Mouse (Mus musculus) kidney, adult 2 months (tissue): ENCODE results near the gene Prpf3. TPM values are rescaled to one million over a fixed set of nuclear protein-coding genes. Genes with fewer than 3 reads are reported as not detected.

Experiments used
- DNase-seq: peaks from one replicate; pipeline ENCODE4 v3.0.0; 2021
- H3K27ac ChIP-seq: fragments of 200-500 bp; 2 replicates; pipeline ENCODE4 v1.5.1; 2012; ENCODE audit warnings: low read depth, low read length, control low read depth, inconsistent platforms; ENCODE audit not compliant: insufficient read depth
- H3K27me3 ChIP-seq: fragments of 200-500 bp; replicated peaks from 2 replicates; pipeline ENCODE4 v1.6.1; 2012; ENCODE audit warnings: mild to moderate bottlenecking, moderate library complexity, low read length, inconsistent platforms; ENCODE audit not compliant: control insufficient read depth, insufficient read depth
- H3K36me3 ChIP-seq: fragments of 200-500 bp; 2 replicates; pipeline ENCODE4 v1.6.1; 2012; ENCODE audit warnings: mild to moderate bottlenecking, moderate library complexity, low read length, inconsistent platforms; ENCODE audit not compliant: control insufficient read depth, insufficient read depth
- H3K4me1 ChIP-seq: fragments of 200-500 bp; 2 replicates; pipeline ENCODE4 v1.6.1; 2011; ENCODE audit warnings: low read length; ENCODE audit not compliant: control insufficient read depth, insufficient read depth
- H3K4me3 ChIP-seq: fragments of 200-500 bp; 2 replicates; pipeline ENCODE4 v1.5.1; 2011; ENCODE audit warnings: mild to moderate bottlenecking, low read depth, low read length, control low read depth; ENCODE audit not compliant: insufficient read depth
- CTCF ChIP-seq: fragments of 200-500 bp; conservative IDR thresholded peaks from 2 replicates; pipeline ENCODE4 v1.5.1; 2011; ENCODE audit warnings: low read depth, mild to moderate bottlenecking, control low read depth, low read length, moderate library complexity, mixed read lengths; ENCODE audit not compliant: insufficient read depth, insufficient read length
- POLR2A ChIP-seq: fragments of 200-500 bp; IDR thresholded peaks from one replicate; pipeline ENCODE4 v1.6.1; 2011; ENCODE audit warnings: low read depth, low read length, control low read depth
- WGBS: fragments of 180-500 bp; shearing (Covaris S2); methylation state at CpG from one replicate; pipeline ENCODE4 v1.1.7; 2018; 5-methylcytosine and 5-hydroxymethylcytosine counted together
- polyA plus RNA-seq: library from polyadenylated mRNA; depleted of rRNA; stranded (reverse); fragments of >200 nt; gene quantifications from 2 replicates; pipeline ENCODE4 v1.2.3, GENCODE M21; 2012; rRNA removed

Gene Prpf3
- polyA plus RNA-seq, result 12.4 and 14.6 TPM in 2 replicates

DNA sequence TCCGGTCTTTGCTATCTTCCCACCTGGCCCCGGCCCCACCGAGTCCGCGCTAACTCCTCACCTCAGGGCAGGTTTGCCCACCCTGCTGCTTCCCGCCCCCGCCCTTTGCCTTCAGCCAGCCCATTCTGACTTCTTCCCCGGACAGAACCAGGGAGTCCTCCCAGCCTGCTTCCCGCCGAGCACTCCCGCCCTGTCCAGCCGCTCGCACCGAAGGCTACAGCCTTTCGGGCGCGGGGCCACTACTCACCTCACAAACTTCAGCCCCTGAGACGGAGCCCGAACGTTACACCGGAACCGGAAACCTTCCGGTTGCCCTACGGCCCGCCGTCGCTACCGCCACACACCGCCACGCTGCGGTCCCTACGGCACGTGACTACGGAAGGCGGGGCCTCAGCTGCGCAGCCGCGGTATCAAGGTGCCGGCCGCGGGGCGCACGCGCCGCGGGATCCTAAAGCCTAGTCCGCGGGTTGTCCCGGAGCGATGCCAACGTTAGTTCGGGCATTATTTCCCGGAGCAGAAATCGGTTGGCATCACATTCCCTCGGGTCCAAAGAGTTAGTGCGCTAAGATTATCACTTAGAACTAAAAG, at the start of gene Prpf3:
Prpf3 (minus strand) TSS at position 384 of the 588 bp plus-strand sequence.
- peaks cover 2% of the 10 kb centered on the region; the same call in 1 of the 2 replicates for H3K36me3 ChIP-seq
- peak within 1 kb of the TSS; percentile 90 for H3K4me3 ChIP-seq
- no peaks in the 10 kb centered on the region for H3K27me3 ChIP-seq
- under 1% methylated on average over 56 of the region's 56 CpGs for WGBS
- TF ChIP-seq POLR2A, result peak; percentile 61
- TF ChIP-seq CTCF, result no peak
- peak; percentile 98 for DNase-seq
- H3K4me1 ChIP-seq, result no peaks in the 10 kb centered on the region
- peak within 1 kb of the TSS; percentile 68 for H3K27ac ChIP-seq

DNA sequence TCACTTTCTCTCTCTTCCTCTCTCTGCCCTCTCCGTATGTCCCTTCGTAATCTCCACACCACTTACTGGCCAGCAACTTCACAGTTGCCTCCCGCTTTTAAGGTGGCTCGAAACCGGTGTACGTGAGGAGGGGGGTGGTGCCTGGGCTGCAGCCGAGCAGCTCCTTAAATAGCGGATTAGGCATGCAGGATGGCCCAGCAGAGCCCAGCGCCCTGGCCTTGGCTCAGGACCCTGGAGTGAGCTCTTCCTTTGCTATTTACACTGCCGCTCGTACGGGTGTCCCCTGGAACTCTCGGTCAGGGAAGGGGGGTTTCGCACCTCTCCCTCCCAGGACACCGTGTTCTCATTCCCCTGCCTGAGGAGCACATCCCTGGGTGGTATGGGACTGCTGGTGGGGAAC, 48.9 kb upstream of the Prpf3 start, which contains the start of gene Car14:
Car14 (minus strand) TSS at position 124 of the 400 bp plus-strand sequence.
- peaks cover 20% of the 10 kb centered on the region for H3K4me1 ChIP-seq
- no peaks in the 10 kb centered on the region for H3K36me3 ChIP-seq
- peak; percentile 68 for DNase-seq
- H3K27me3 ChIP-seq, result no peaks in the 10 kb centered on the region
- peak within 1 kb of the TSS; percentile 46 for H3K4me3 ChIP-seq
- peak within 1 kb of the TSS; percentile 97 for H3K27ac ChIP-seq
- TF ChIP-seq CTCF (no peak), POLR2A (peak; percentile 15)
- WGBS, result 5% methylated on average over 15 of the region's 15 CpGs

DNA sequence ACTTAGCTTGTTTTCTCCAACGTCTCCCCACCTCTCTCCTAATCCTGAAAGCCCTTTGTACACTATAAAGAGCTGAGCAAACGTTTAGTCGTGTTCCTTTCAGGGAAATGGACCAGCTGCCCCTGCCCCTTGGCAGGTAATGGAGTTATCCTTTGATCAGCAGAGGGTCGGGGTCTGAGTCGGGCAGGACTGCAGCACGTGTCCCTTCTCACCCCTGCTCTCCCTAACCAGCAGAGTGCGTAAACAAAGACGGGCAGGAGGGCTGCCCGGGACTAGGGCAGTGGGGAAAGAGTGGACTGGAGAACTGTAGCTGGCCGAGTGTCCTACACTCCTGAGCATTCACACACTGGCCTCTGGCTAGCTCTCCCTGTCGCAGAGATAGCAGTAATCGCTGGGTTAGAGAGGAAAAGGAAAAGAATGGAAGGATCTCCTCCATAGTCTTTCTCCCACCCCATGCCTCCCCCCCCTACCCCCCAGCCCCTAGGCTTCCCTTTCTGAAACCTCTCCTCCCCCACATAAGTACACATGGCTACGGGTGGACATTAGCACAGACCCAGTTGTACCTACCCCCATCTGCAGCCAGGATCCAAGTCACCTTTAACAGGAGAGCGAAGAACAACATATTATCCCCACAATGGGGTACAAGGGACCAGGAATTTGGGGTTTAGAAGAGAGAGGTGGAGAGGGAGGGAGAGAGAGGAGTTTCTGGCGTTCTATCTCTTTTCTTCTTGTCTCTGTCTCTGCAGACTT, 48.2 kb upstream of the Prpf3 start:
- 20% methylated on average over 15 of the region's 15 CpGs for WGBS
- peak; percentile 46 for TF ChIP-seq POLR2A
- no peak for TF ChIP-seq CTCF
- no peaks in the 10 kb centered on the region for H3K27me3 ChIP-seq
- peaks cover 20% of the 10 kb centered on the region for H3K4me1 ChIP-seq
- peak; percentile 89 for DNase-seq
- no peaks in the 10 kb centered on the region for H3K36me3 ChIP-seq
- peak overlapping the region; percentile 85 for H3K27ac ChIP-seq
- peak overlapping the region; percentile 46 for H3K4me3 ChIP-seq

DNA sequence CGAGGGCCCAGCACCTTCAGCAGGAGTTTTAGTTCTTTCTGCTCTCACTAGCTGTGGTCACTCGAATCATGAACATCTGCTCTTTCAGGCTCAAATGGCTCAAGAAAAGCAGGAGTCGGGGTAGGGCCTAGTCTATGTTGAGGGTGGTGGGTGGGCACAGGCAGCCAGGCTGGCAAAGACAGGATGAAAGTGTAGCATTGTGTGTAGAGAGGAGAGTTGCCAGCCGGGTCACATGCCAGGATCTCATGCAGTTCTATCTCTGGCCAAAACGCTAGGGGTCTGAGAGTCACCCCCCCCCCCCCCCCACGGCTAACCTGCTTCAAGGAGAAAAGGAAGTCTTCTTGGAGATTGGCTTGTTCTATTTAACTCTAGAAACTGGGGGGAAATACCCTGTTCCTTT, 47.0 kb upstream of the Prpf3 start:
- Histone ChIP-seq H3K27me3 (no peaks in the 10 kb centered on the region), H3K27ac (peak overlapping the region; percentile 97), H3K4me1 (peaks cover 20% of the 10 kb centered on the region), H3K4me3 (peak overlapping the region; percentile 31; the same call in 1 of the 2 replicates), H3K36me3 (no peaks in the 10 kb centered on the region)
- 32% methylated on average over 6 of the region's 6 CpGs for WGBS
- peak; percentile 48 for DNase-seq
- no peak for TF ChIP-seq POLR2A
- TF ChIP-seq CTCF, result no peak

DNA sequence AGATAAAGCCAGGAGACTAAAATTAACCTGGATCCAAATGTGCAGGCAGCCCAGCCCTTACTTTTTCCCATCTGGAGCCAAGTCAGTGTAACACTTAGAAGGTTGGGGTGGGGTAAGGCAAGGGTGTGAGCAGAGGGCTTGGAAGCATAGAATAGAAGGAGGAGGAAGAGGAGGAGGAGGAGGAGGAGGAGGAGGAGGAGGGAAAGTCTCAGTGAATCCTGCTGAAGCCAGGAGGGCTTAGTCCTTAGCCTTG, 46.6 kb upstream of the Prpf3 start:
- DNase-seq, result no peak
- H3K4me3 ChIP-seq, result peak overlapping the region; percentile 31
- peak overlapping the region; percentile 89 for H3K27ac ChIP-seq
- no peaks in the 10 kb centered on the region for H3K27me3 ChIP-seq
- H3K36me3 ChIP-seq, result no peaks in the 10 kb centered on the region
- no peak for TF ChIP-seq POLR2A
- no peak for TF ChIP-seq CTCF
- peaks cover 20% of the 10 kb centered on the region for H3K4me1 ChIP-seq

DNA sequence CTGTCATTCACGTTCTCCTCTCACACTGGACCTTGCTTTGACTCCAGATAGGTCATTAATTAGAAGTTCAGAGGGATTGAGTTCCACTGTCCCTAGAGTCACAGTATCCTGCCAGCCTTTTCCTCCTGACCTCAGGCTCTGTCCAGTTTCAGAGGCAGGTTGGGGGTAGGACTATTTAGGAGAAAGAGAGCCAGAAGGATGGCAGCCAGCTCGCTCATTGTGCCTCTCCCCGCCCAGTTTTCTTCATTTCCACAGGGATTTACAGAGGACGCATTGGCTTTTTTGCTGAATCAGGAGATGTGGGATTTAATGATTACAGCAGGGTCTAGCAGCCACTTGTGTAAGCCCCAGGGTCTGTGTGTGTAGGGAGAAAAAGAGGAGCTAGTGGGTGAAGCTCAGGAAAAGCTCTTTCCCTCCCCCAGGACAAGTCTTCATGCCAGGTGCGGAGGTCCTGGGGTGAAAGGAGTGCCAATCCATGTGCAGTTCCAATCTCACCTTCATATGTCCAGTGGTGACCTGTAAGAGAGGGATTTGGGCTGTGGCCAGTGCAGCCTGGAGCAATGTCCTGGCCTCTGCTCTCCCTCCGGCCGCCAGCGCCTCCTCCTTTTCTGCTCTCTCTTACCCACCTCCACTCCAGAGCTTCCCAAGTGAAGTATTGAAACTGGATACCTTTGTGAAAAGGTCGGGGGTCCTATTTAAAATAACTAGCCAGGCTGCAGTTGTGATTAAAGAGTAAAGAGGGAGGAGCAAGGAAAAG, 46.1 kb upstream of the Prpf3 start:
- WGBS, result 42% methylated on average over 9 of the region's 9 CpGs
- peak; percentile 89 for DNase-seq
- peak overlapping the region; percentile 31; the same call in 1 of the 2 replicates for H3K4me3 ChIP-seq
- no peaks in the 10 kb centered on the region for H3K36me3 ChIP-seq
- peak overlapping the region; percentile 89 for H3K27ac ChIP-seq
- peaks cover 17% of the 10 kb centered on the region for H3K4me1 ChIP-seq
- no peak for TF ChIP-seq POLR2A
- no peak for TF ChIP-seq CTCF
- H3K27me3 ChIP-seq, result no peaks in the 10 kb centered on the region
